In the genomic region with DNA sequence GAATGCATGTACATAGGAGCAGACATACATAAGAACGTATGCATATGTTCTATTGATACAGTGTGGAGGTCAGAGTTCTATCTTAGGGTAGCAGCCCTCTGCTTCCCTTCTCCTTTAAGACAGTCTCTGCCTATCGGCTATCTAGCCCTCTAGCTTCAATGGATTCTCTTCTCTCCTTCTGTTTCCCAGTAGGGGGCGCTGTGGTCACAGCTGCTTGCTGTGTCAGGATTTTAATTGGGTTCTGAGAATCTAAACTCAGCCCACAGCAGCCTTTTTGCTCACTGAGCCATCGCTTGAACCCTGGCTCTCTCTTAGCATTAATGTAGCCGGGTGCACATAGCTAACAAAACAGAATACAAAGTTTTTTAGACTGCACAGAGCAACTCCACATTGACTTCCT, we compare ENCODE assay signal across 9 mouse cellular contexts.
DNase-seq lines count a peak whose midpoint lies in the region; ATAC-seq and TF ChIP-seq lines count a peak whose summit lies in the region.
"Had no signal": no experiment of that assay in that cellular context is flagged by ENCODE, and none has a peak within 500 bp of the region (broad histone marks: within the 10 kb centered on the region; RNA-seq: fewer than 3 reads in every experiment).

No protein-coding gene starts in this region.

- no peaks in the 10 kb centered on the region for H3K27me3 ChIP-seq in kidney, postnatal 0 days (ENCODE audit: insufficient read depth, low read length)
- H3K27me3 ChIP-seq in kidney, embryonic 14.5 days (ENCODE audit: control insufficient read depth, insufficient read depth, low read length) = no peaks in the 10 kb centered on the region
- H3K27me3 ChIP-seq in limb, embryonic 11.5 days (ENCODE audit: control insufficient read depth, insufficient read depth, low read length) = no peaks in the 10 kb centered on the region
- no peaks in the 10 kb centered on the region for H3K27me3 ChIP-seq in midbrain, embryonic 11.5 days (ENCODE audit: control insufficient read depth, insufficient read depth, low read length)

- H3K4me2 ChIP-seq in kidney, postnatal 0 days (ENCODE audit: low read length) = no peak overlapping the region
- no peak overlapping the region for H3K4me2 ChIP-seq in kidney, embryonic 14.5 days (replicated peaks; ENCODE audit: low read depth, low read length)
- H3K4me2 ChIP-seq in limb, embryonic 11.5 days (ENCODE audit: low read depth, severe bottlenecking) = no peak overlapping the region
- H3K4me2 ChIP-seq in midbrain, embryonic 11.5 days = no peak overlapping the region

- peak; percentile 64 for TF ChIP-seq CTCF in kidney, postnatal 0 days (IDR thresholded peaks at IDR 0.05; ENCODE audit: low read depth)

- no peaks in the 10 kb centered on the region for H3K4me1 ChIP-seq in kidney, postnatal 0 days (replicated peaks; ENCODE audit: insufficient read depth, low read length)
- no peaks in the 10 kb centered on the region for H3K4me1 ChIP-seq in kidney, embryonic 14.5 days (ENCODE audit: control insufficient read depth, insufficient read depth, low read length)
- H3K4me1 ChIP-seq in limb, embryonic 11.5 days (ENCODE audit: control insufficient read depth, insufficient read depth, low read length) = no peaks in the 10 kb centered on the region
- no peaks in the 10 kb centered on the region for H3K4me1 ChIP-seq in midbrain, embryonic 11.5 days (ENCODE audit: control insufficient read depth, insufficient read depth, low read length)

- no peak overlapping the region for H3K27ac ChIP-seq in kidney, postnatal 0 days
- H3K27ac ChIP-seq in kidney, embryonic 14.5 days (ENCODE audit: low read depth, low read length) = no peak overlapping the region
- H3K27ac ChIP-seq in limb, embryonic 11.5 days (replicated peaks; ENCODE audit: low read depth, low read length) = no peak overlapping the region
- H3K27ac ChIP-seq in midbrain, embryonic 11.5 days (ENCODE audit: low read depth, low read length) = no peak overlapping the region
- H3K27ac ChIP-seq: macrophage had no signal

- no peak for ATAC-seq in kidney, postnatal 0 days (replicated peaks; ENCODE audit: low FRiP score, low read depth)
- no peak for ATAC-seq in kidney, embryonic 14.5 days (ENCODE audit: low FRiP score, low TSS enrichment)
- no peak for ATAC-seq in limb, embryonic 11.5 days (ENCODE audit: insufficient number of reproducible peaks, low FRiP score, low TSS enrichment, low read depth)
- no peak for ATAC-seq in midbrain, embryonic 11.5 days (ENCODE audit: low FRiP score)

- no peaks in the 10 kb centered on the region for H3K36me3 ChIP-seq in kidney, postnatal 0 days (ENCODE audit: insufficient read depth, low read length)
- H3K36me3 ChIP-seq in kidney, embryonic 14.5 days (ENCODE audit: control insufficient read depth, insufficient read depth, low read length) = no peaks in the 10 kb centered on the region
- no peaks in the 10 kb centered on the region for H3K36me3 ChIP-seq in limb, embryonic 11.5 days (ENCODE audit: control insufficient read depth, insufficient read depth, low read length)
- no peaks in the 10 kb centered on the region for H3K36me3 ChIP-seq in midbrain, embryonic 11.5 days (ENCODE audit: control insufficient read depth, insufficient read depth, low read length)

- WGBS in kidney, postnatal 0 days = 48% methylated on average over 5 of the region's 5 CpGs
- WGBS in kidney, embryonic 14.5 days = 52% methylated on average over 5 of the region's 5 CpGs
- WGBS in limb, embryonic 11.5 days = 58% methylated on average over 5 of the region's 5 CpGs
- WGBS in midbrain, embryonic 11.5 days = 59% methylated on average over 5 of the region's 5 CpGs

- H3K9me3 ChIP-seq in kidney, postnatal 0 days (replicated peaks; ENCODE audit: low read length) = no peaks in the 10 kb centered on the region
- no peaks in the 10 kb centered on the region for H3K9me3 ChIP-seq in kidney, embryonic 14.5 days (ENCODE audit: control insufficient read depth, low read length)
- H3K9me3 ChIP-seq in limb, embryonic 11.5 days (ENCODE audit: control insufficient read depth, low read length) = no peaks in the 10 kb centered on the region
- no peaks in the 10 kb centered on the region for H3K9me3 ChIP-seq in midbrain, embryonic 11.5 days (ENCODE audit: control insufficient read depth, low read length)

- no peak overlapping the region for H3K4me3 ChIP-seq in kidney, postnatal 0 days (replicated peaks; ENCODE audit: low read depth, low read length)
- H3K4me3 ChIP-seq in kidney, embryonic 14.5 days (ENCODE audit: low read length) = no peak overlapping the region
- H3K4me3 ChIP-seq in limb, embryonic 11.5 days (ENCODE audit: low read depth, low read length) = no peak overlapping the region
- H3K4me3 ChIP-seq in midbrain, embryonic 11.5 days (ENCODE audit: low read depth, low read length) = no peak overlapping the region

- peak; percentile 22 to 32 for DNase-seq in adrenal gland, adult 18-20 months (ENCODE audit: low spot score in 2 of 2)
- no peak for DNase-seq in adrenal gland, postnatal 4 days (ENCODE audit: low spot score in 2 of 2)
- peak; percentile 22 for DNase-seq in kidney, postnatal 0 days (ENCODE audit: low spot score)
- DNase-seq in adrenal gland, postnatal 36 days = peak; percentile 23 to 65
- DNase-seq in limb, embryonic 11.5 days (ENCODE audit: low spot score) = peak; percentile 64
- DNase-seq in thymus, postnatal 4 days = peak; percentile 58
- DNase-seq in midbrain, embryonic 11.5 days (ENCODE audit: low spot score, missing footprints) = no peak

- H3K9ac ChIP-seq in kidney, postnatal 0 days (ENCODE audit: low read depth, low read length) = no peak overlapping the region
- H3K9ac ChIP-seq in kidney, embryonic 14.5 days (ENCODE audit: low read depth, low read length) = no peak overlapping the region
- H3K9ac ChIP-seq in limb, embryonic 11.5 days (ENCODE audit: low read length) = no peak overlapping the region
- no peak overlapping the region for H3K9ac ChIP-seq in midbrain, embryonic 11.5 days (ENCODE audit: low read length)

Comparison
In these comparisons a context has a peak if more than half of its experiments do, and no peak if none do; other contexts are left out.
1. DNase-seq: peak in adrenal gland, adult 18-20 months (2 of 2), kidney, postnatal 0 days (single experiment), adrenal gland, postnatal 36 days (2 of 2), limb, embryonic 11.5 days (single experiment) and thymus, postnatal 4 days (single experiment); none in adrenal gland, postnatal 4 days (0 of 2) and midbrain, embryonic 11.5 days (single experiment).